Mouse (Mus musculus) stomach, postnatal 0 days (tissue): Measurements from ENCODE around the gene G6pc. TPM values are rescaled to one million over a fixed set of nuclear protein-coding genes. Genes with fewer than 3 reads are reported as not detected.
"Not testable (repeated sequence)": the region's sequence is repeated elsewhere in the genome, so short reads cannot be mapped to it uniquely, and the experiment has no call there.

Experiments used
- ATAC-seq: fragments of 200-750 bp; cut with Nextera tagmentation; 2 replicates; pipeline ENCODE4 v1.8.0; 2017; ENCODE audit not compliant: low FRiP score, low TSS enrichment
- DNase-seq: peaks from one replicate; pipeline ENCODE4 v3.0.0-alpha.2; 2016; ENCODE audit warnings: low spot score
- H3K27ac ChIP-seq: fragments of 300-500 bp; sonication (generic); replicated peaks from 2 replicates; pipeline ENCODE4 v1.5.1; 2014; ENCODE audit warnings: mild to moderate bottlenecking, control low read depth
- H3K27me3 ChIP-seq: fragments of 300-500 bp; sonication (generic); 2 replicates; pipeline ENCODE4 v1.6.1; 2014; ENCODE audit warnings: low read length; ENCODE audit not compliant: control insufficient read depth, insufficient read depth
- H3K36me3 ChIP-seq: fragments of 300-500 bp; sonication (generic); 2 replicates; pipeline ENCODE4 v1.6.1; 2014; ENCODE audit warnings: low read length, mixed read lengths; ENCODE audit not compliant: control insufficient read depth, insufficient read depth
- H3K4me1 ChIP-seq: fragments of 300-500 bp; sonication (generic); replicated peaks from 2 replicates; pipeline ENCODE4 v1.6.1; 2014; ENCODE audit warnings: antibody characterized with exemption; ENCODE audit not compliant: control insufficient read depth, insufficient read depth
- H3K4me2 ChIP-seq: fragments of 300-500 bp; sonication (generic); replicated peaks from 2 replicates; pipeline ENCODE4 v1.6.1; 2014; ENCODE audit warnings: low read depth, mild to moderate bottlenecking, control low read depth, moderate library complexity
- H3K4me3 ChIP-seq: fragments of 300-500 bp; sonication (generic); 2 replicates; pipeline ENCODE4 v1.5.1; 2014; ENCODE audit warnings: low read depth, low read length, control low read depth
- H3K9ac ChIP-seq: fragments of 300-500 bp; sonication (generic); 2 replicates; pipeline ENCODE4 v1.6.1; 2014; ENCODE audit warnings: mild to moderate bottlenecking, low read length, control low read depth, mixed read lengths
- H3K9me3 ChIP-seq: fragments of 300-500 bp; sonication (generic); 2 replicates; pipeline ENCODE4 v1.6.1; 2016; ENCODE audit warnings: low read length; ENCODE audit not compliant: control insufficient read depth
- CTCF ChIP-seq: IDR thresholded peaks from 2 replicates; pipeline ENCODE4 v1.5.1; 2016; ENCODE audit warnings: antibody characterized with exemption, low read depth, mild to moderate bottlenecking, moderate library complexity
- EP300 ChIP-seq: optimal IDR thresholded peaks from 2 replicates; pipeline ENCODE3; 2016; ENCODE audit warnings: antibody characterized with exemption
- whole genome bisulfite sequencing: fragments of 180-500 bp; shearing (Covaris S2); extraction: QIAGEN DNeasy Blood & Tissue Kit; methylation state at CpG from one replicate; pipeline ENCODE4 v1.1.7; 2014; 5-methylcytosine and 5-hydroxymethylcytosine counted together
- polyA plus RNA-seq: library from polyadenylated mRNA; unstranded; fragments of >200 nt; fragmentation: Nextera tagmentation; extraction: Ambion mirVana; gene quantifications from 2 replicates; pipeline ENCODE4 v1.2.1, GENCODE M21; 2015

The G6pc gene
- polyA plus RNA-seq, result 0.27 and 0.35 TPM in 2 replicates

DNA sequence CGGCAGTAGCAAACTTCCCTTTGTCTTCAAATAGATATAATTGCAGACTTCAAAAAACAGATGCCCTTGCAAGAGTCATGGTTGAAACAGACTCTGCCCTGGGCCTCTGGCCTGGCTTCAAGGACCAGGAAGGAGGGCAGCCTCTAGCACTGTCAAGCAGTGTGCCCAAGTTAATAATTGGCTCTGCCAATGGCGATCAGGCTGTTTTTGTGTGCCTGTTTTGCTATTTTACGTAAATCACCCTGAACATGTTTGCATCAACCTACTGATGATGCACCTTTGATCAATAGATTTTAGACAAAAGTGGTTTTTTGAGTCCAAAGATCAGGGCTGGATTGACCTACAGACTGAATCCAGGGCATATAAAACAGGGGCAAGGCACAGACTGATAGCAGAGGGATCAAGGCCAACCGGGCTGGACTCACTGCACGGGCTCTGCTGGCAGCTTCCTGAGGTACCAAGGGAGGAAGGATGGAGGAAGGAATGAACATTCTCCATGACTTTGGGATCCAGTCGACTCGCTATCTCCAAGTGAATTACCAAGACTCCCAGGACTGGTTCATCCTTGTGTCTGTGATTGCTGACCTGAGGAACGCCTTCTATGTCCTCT is at the start of gene G6pc:
Gene G6pc (plus strand): TSS at position 236 of the 610 bp plus-strand sequence.
- H3K4me2 ChIP-seq, result no peak within 1 kb of the TSS
- no peak within 1 kb of the TSS for H3K4me3 ChIP-seq
- no peaks in the 10 kb centered on the region for H3K27me3 ChIP-seq
- 83% methylated on average over 8 of the region's 8 CpGs for WGBS
- H3K27ac ChIP-seq, result no peak within 1 kb of the TSS
- TF ChIP-seq CTCF (no peak), EP300 (no peak)
- no peaks in the 10 kb centered on the region for H3K4me1 ChIP-seq
- H3K9ac ChIP-seq, result no peak within 1 kb of the TSS
- no peaks in the 10 kb centered on the region for H3K36me3 ChIP-seq
- DNase-seq, result no peak
- H3K9me3 ChIP-seq, result no peaks in the 10 kb centered on the region
- no peak for ATAC-seq

DNA sequence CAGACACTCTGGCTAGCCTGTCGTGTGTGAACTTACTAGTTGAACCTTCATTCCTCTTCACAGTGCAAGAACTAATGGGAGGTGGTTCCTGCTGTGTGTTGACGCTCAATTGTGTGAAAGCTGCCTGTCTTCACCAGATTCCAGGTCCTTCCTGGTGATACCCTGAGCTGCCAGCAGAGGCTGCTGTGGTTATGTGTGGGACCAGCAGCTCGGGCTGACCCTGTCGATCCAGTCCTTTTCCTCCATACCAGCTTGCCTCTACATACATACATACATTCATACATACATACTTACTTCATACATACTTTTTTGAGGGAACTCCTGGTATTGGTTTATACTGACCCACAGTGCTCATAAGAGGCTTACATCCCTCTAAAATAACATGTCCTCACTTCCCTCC is 43.8 kb upstream of the G6pc start:
- peak; percentile 85 for DNase-seq
- Histone ChIP-seq H3K9me3 (no peaks in the 10 kb centered on the region), H3K4me2 (no peak overlapping the region), H3K27me3 (no peaks in the 10 kb centered on the region), H3K36me3 (peaks cover 35% of the 10 kb centered on the region), H3K4me3 (no peak overlapping the region), H3K4me1 (no peaks in the 10 kb centered on the region), H3K9ac (no peak overlapping the region), H3K27ac (no peak overlapping the region)
- peak; percentile 99 for TF ChIP-seq CTCF
- no peak for TF ChIP-seq EP300
- WGBS, result 5% methylated on average over 4 of the region's 4 CpGs
- peak; percentile 62 for ATAC-seq

DNA sequence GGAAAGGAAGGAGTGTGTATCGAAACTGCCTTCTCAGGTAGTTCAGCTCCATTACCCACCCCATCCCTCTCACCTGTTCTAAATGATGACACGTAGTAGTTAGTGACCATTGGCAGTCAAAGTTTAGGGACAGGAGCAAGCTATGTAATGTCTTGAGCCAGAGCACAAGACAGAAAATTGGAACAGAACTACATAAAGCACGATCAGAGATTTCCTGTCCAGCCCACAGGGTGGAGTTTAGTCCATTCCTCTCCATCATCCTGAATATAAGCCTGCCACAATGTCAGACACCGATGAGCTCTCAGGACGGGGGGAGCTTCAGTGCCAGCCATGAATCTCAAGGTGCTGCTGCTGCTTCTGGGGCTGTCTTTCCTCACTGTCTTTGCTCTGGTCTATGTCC is 42.6 kb upstream of the G6pc start, which contains the start of gene Aoc2:
Gene Aoc2 (plus strand): TSS at position 301 of the 400 bp plus-strand sequence.
- Histone ChIP-seq H3K9me3 (no peaks in the 10 kb centered on the region), H3K9ac (no peak within 1 kb of the TSS), H3K4me1 (no peaks in the 10 kb centered on the region), H3K27me3 (no peaks in the 10 kb centered on the region), H3K4me2 (no peak within 1 kb of the TSS), H3K36me3 (peaks cover 27% of the 10 kb centered on the region), H3K27ac (no peak within 1 kb of the TSS), H3K4me3 (no peak within 1 kb of the TSS)
- no peak for ATAC-seq
- DNase-seq, result no peak
- 75% methylated on average over 5 of the region's 5 CpGs for WGBS
- TF ChIP-seq EP300, result no peak
- no peak for TF ChIP-seq CTCF

DNA sequence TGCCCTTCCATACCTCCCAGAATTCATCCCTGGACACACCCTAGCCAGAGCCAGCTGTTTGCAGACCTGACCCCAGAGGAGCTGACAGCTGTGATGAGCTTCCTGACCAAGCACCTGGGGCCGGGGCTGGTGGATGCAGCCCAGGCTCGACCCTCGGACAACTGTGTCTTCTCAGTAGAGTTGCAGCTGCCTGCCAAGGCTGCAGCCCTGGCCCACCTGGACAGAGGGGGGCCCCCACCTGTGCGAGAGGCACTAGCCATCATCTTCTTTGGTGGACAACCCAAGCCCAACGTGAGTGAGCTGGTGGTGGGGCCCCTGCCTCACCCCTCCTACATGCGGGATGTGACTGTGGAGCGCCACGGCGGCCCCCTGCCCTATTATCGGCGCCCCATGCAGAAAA is 42.2 kb upstream of the G6pc start:
- not testable (repeated sequence) for H3K27ac ChIP-seq, DNase-seq, H3K27me3 ChIP-seq, H3K9ac ChIP-seq, H3K4me2 ChIP-seq, H3K4me1 ChIP-seq, H3K4me3 ChIP-seq, ATAC-seq, H3K9me3 ChIP-seq
- H3K36me3 ChIP-seq, result peaks cover 24% of the 10 kb centered on the region
- WGBS, result 89% methylated on average over 11 of the region's 11 CpGs

DNA sequence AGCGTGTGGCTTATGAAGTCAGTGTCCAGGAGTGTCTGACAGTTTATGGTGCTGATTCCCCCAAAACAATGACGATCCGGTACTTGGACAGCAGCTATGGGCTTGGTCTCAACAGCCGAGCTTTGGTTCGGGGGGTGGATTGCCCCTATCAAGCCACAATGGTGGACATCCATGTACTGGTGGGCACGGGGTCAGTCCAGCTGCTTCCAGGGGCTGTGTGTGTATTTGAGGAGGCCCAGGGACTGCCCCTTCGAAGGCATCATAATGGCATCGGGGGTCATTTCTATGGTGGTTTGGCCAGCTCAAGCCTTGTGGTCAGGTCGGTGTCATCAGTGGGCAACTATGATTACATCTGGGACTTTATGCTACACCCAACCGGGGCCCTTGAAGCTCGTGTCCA is 41.2 kb upstream of the G6pc start:
- H3K27me3 ChIP-seq, result no peaks in the 10 kb centered on the region
- no peaks in the 10 kb centered on the region for H3K9me3 ChIP-seq
- H3K4me2 ChIP-seq, result no peak overlapping the region
- ATAC-seq, result no peak
- no peak overlapping the region for H3K27ac ChIP-seq
- H3K9ac ChIP-seq, result no peak overlapping the region
- TF ChIP-seq CTCF (no peak), EP300 (no peak)
- H3K4me1 ChIP-seq, result no peaks in the 10 kb centered on the region
- 87% methylated on average over 11 of the region's 11 CpGs for WGBS
- DNase-seq, result no peak
- peaks cover 16% of the 10 kb centered on the region for H3K36me3 ChIP-seq
- H3K4me3 ChIP-seq, result no peak overlapping the region

DNA sequence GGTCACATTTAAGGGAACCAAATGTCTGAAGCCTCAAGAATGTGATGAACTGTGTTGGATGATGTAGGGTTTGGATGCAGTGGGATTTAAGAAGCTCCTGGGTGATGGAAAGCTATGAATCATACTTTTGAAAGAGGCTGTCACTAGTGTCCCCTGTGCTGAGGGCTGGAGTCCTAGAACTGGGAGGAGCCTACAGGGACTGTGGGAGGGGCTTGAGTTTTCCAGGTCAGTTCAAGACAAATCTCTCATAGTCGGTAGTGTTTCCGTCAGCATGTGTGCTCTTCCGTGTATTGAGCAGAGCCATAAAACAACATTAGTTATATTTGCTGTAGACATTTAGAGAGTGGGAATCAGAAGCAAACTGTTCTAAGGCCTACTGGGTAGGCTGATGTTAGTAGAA is 40.0 kb upstream of the G6pc start:
- 30% methylated on average over 3 of the region's 3 CpGs for WGBS

More for the DNA sequence above, 40.0 kb upstream of the G6pc start:
- no peaks in the 10 kb centered on the region for H3K4me1 ChIP-seq
- H3K9ac ChIP-seq, result no peak overlapping the region
- H3K4me3 ChIP-seq, result no peak overlapping the region
- H3K27ac ChIP-seq, result no peak overlapping the region
- DNase-seq, result no peak
- peaks cover 8% of the 10 kb centered on the region; the same call in 1 of the 2 replicates for H3K36me3 ChIP-seq
- H3K4me2 ChIP-seq, result no peak overlapping the region
- TF ChIP-seq CTCF (no peak), EP300 (no peak)
- no peaks in the 10 kb centered on the region for H3K9me3 ChIP-seq
- no peak for ATAC-seq
- H3K27me3 ChIP-seq, result no peaks in the 10 kb centered on the region
